Mouse (Mus musculus) right cerebral cortex, adult 2 months (tissue): ENCODE data around the gene Cmtm7.

ENCODE experiments used
- DNase-seq, 2 experiments: peaks; one replicate each; pipeline ENCODE4 v3.0.0; 2021 to 2022; ENCODE audit warnings: low spot score in 2 of 2

Gene Cmtm7

DNA sequence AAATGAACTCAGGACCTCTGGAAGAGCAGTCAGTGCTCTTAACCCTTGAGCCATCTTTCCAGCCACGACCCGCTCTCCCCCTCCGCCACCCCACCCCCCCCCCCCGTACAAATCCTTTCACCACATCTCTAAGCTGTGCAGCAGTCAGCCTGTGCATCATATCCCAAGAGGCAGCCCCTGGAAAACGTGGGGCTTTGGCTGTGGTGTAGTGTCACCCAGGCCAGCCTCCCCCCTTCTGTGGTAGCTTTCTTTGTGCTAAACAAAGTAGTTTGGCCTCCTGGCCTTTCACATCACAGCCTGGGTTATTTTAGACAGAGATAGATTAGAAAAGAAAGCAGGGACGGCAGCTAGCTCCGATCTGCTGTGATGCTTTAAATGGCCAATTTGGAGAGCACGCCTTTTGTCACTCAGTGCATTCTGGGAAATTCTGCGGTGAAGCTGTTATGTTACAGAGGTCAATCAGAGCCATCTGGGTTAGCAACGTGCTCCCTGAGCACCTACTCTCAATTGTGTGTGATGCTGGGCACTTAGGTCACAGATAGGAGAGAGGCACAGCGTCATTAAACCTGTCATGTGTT lies 14.9 kb upstream of the Cmtm7 start:
- no peak for DNase-seq

GRCm38 (mm10) chr9:114794491-114794890 lies 12.8 kb upstream of the Cmtm7 start:
- DNase-seq = no peak

DNA sequence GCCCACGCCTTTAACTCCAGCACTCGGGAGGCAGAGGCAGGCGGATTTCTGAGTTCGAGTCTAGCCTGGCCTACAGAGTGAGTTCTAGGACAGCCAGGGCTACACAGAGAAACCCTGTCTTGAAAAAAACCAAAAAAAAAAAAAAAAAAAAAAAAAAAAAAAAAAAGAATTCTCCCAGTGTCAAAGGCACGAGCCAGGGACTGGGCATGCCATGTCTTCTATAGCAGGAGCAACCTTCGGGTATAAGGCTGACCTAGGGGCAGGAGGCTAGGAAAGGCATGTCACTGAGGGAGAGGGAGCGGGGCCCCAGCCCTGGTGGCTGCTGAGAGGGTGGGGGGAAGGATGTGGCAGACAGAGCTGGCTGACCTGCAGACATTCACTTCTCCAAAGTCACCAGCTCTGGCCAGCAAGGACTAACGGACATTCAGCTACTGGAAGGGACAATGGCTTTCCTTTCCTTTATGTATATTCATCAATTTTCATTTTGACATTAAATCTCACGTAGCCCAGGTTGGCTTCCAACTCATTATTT lies 12.2 kb upstream of the Cmtm7 start:
- DNase-seq = no peak

GRCm38 (mm10) chr9:114789989-114790388 lies 8.3 kb upstream of the Cmtm7 start:
- DNase-seq = no peak

GRCm38 (mm10) chr9:114789557-114789956 lies 7.9 kb upstream of the Cmtm7 start:
- DNase-seq = no peak

GRCm38 (mm10) chr9:114788697-114789096 lies 7.0 kb upstream of the Cmtm7 start:
- no peak for DNase-seq

GRCm38 (mm10) chr9:114787716-114788115 lies 6.1 kb upstream of the Cmtm7 start:
- no peak for DNase-seq

DNA sequence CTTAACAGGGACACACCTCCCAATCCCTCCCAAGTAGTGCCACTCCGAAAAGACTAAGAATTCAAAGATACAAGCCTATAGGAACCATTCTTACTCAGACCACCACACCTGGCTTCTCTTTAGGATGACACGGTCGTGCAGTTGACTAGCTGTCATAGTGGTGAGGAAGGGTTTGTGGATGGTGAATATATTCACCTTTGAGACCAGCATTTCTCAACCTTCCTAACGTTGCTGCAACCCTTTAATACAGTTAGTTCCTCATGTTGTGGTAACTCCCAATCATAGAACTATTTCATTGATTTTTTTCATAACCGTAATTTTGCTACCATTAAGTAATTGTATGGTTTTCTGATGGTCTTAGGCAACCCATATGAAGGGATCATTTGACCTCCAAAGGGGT lies 5.5 kb upstream of the Cmtm7 start:
- no peak for DNase-seq

GRCm38 (mm10) chr9:114785432-114786125 lies 3.9 kb upstream of the Cmtm7 start:
- DNase-seq = no peak

GRCm38 (mm10) chr9:114780746-114781525 lies 720 bp downstream of the Cmtm7 start:
- DNase-seq = no peak

DNA sequence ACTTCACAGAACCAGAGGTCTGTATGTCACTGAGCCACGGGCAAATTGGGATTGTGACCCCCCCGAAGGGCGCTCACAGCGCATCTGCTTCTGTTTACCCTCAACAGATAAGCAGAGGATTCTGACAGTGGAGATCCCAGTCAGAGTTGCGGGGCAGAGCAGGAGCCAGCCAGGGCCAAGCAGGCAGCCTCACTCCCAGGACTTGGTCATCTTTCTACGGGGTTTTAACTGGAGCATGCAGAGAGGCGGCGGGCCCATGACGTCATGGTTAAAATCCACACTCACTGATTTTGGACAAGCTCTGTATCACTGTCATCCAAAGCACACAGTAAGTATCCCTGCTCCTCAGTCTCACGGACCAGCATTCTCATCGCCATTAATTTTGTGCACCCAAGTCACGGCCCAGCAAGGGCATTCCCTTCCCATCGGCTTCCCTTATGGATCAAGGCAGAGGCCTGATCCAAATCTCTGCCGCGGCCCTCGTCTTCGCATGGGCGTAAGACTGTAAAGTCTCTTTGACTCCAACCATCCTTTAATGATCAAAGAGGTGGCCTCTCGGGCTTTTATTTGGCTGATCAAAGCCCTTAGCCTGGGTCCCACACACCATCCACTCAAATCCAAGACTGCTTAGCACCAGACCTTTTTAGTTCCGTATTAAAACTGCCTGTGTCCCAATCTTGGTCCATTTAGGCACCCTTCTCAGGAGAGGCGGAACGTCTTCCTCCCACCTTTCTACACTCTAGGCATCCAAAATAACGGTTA lies 1.5 kb downstream of the Cmtm7 start:
- no peak for DNase-seq

DNA sequence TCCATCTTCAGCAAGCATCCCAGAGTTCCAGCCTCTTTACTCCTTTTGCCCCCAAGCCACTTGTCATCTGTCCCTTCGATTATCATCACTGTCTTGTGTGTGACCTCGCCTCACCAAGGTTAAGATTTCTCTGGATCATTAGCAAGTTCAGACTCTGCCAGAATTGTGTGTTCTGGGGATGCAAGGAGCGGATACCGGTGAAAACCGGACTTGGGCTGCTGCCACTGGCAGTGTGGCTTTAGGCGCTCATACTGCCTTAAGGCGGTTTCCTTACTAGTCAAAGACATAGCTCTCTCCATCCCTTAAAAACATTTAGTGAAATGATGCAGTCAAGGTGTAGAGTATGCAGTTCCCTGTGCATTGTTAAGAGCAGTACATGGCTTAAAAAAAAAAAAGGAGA lies 2.8 kb downstream of the Cmtm7 start:
- no peak for DNase-seq

- DNase-seq = no peak
Measured at GRCm38 (mm10) chr9:114778047-114778390, 3.6 kb downstream of the Cmtm7 start.

DNA sequence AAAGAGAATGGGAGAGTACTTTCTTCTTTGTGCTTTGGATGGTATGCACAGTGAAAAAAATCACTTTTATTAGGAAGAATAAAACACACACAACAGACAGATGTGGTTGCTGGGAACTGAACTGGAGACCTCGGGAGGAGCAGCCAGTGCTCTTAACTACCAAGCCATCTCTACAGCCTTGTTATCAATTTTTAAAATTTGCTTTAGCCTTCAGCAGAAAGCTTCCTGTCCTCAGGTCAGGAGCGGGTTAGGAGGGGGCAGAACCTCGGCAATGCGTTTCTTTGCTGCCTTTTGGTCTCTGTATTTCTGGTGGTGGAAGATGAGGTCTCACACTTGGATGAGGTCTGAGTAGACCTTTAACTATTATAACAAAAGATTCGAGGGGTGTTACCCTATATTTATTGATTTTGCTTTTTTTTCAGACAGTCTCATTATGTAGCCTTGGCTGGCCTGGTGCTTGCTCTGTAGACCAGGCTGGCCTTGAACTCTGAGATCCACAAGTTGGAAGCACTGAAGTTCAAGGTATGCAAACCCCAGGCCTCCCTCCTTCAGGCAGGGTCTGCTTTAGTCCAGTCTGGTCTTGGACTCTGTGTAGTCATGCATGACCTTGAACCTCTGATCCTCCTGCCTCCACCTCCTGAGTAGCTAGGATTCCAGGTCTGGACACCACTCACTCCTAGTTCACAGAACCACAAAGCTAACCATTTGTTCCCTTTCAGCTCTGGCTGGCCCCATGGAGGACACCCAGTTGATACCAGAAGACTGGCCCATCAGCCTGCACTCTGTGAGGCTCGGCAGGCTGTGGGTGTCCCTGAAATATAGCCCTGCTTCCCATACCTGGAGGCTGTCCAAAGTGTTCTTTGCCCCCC lies 4.2 kb downstream of the Cmtm7 start:
- DNase-seq = no peak

DNA sequence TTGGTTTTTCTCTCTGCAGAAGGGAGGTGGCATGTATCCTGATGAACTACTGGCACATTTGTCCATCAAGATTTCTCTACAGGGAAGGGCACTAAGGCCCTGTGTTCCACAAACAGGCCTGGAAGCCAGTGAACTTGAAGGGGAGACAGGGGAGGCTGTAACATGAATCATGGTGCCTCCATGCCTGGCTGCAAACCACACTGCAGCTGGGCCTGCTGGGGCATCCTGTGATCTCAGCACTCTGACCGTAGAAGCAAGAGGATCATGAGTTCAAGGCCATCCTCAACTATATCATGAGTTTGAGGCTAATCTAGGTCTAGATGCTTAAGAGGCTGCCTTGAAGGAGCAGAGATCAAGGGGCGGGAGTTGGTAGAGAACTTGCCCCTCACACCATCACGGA lies 5.3 kb downstream of the Cmtm7 start:
- DNase-seq = no peak

- no peak for DNase-seq
Measured at GRCm38 (mm10) chr9:114775272-114775671, 6.4 kb downstream of the Cmtm7 start.

- DNase-seq = no peak
Measured at GRCm38 (mm10) chr9:114774629-114775028, 7.0 kb downstream of the Cmtm7 start.

- DNase-seq = no peak
Measured at GRCm38 (mm10) chr9:114771565-114771964, 10.1 kb downstream of the Cmtm7 start.

DNA sequence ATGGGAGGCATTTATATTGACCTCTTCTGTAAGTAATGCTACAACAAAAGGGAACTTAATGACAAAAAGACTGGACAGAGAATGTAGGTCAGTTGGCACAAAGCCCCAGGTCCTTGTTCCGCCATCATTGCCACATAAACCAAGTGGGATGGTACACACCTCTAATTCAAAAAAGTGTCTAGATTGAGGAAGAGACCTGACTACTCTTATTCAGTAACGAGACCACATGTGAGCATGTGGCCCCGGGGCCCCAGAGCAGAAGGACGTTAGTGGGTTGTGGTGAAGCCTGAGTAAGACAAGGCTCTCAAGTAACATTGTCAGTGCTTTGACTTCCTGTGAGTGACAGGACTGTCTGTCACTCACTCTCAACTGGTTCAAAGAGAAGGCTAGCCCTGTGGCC lies 11.4 kb downstream of the Cmtm7 start:
- no peak for DNase-seq

- no peak for DNase-seq
Measured at GRCm38 (mm10) chr9:114768066-114768465, 13.6 kb downstream of the Cmtm7 start.

DNA sequence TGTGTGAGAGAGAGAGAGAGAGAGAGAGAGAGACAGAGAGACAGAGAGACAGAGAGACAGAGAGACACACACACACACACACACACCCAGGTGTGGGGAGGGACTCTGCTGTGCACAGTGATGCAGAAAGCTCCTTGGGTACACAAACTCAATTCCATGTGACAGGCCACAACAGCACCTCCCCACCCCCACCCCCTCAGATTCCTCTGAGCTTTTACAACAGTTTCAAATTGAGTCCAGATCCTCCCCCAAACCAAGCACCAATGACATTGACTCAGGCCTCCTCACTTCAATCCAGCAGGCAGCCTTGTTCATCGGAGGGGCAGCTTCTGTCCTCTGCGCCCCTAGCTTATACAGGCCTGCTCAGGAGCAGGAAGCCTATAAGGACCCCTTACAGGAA lies 14.1 kb downstream of the Cmtm7 start:
- no peak for DNase-seq
